In the genomic region with DNA sequence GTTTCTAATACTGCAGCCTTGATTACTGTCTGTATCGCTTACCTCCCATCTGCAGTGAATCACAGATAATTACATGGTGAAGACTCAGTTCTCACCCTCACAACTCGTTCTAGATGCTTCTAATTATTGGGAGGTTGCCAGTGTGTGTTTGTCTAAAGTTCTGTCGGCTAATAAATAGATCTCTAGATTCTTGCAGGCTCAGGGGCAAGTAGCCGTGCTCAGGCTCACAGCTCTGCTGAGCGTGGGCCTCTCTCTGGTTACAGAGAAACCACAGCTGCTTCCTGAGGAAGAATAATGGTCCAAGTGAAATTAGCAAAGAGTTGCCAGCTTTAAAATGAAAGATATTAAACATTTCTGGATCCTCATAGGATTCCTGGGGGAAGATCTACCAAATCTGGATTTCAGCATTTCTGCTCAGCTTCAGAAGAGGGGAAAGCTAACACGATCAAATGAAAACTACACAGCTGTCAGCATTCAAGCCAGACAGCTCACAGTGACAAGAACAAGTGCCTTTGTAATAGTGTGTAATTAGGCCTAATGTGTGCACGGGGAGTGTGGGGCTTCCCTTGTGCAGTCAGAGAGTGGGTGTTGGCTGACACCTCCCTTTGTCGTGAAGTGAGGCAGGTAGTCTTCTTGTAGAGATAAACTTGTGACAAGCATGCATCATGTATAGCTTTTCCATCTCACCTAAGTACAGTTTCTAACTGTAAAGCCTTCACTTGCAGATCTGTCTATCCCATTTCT, we compare ENCODE assay signal across 12 mouse cellular contexts.
DNase-seq lines count a peak whose midpoint lies in the region; ATAC-seq and TF ChIP-seq lines count a peak whose summit lies in the region.
"Had no signal": no experiment of that assay in that cellular context is flagged by ENCODE, and none has a peak within 500 bp of the region (broad histone marks: within the 10 kb centered on the region; RNA-seq: fewer than 3 reads in every experiment).

No protein-coding gene starts in this region.

- 45% methylated on average over 8 of the region's 8 CpGs for WGBS in forebrain, embryonic 14.5 days
- 75% methylated on average over 8 of the region's 8 CpGs for WGBS in forebrain, embryonic 10.5 days

- H3K9me3 ChIP-seq in forebrain, embryonic 14.5 days (replicated peaks; ENCODE audit: control insufficient read depth, low read length), result no peaks in the 10 kb centered on the region
- no peaks in the 10 kb centered on the region for H3K9me3 ChIP-seq in forebrain, embryonic 10.5 days
- H3K9me3 ChIP-seq: embryonic facial prominence, embryonic 12.5 days; neural tube, embryonic 12.5 days had no signal

- peak overlapping the region; percentile 59 for H3K27ac ChIP-seq in forebrain, embryonic 14.5 days (ENCODE audit: low read depth, low read length)
- no peak overlapping the region for H3K27ac ChIP-seq in forebrain, embryonic 10.5 days
- peak overlapping the region; percentile 9 for H3K27ac ChIP-seq in left cerebral cortex, adult 2 months
- H3K27ac ChIP-seq: embryonic facial prominence, embryonic 12.5 days; neural tube, embryonic 12.5 days had no signal

- peaks cover 9% of the 10 kb centered on the region; the same call in 1 of the 2 replicates for H3K4me1 ChIP-seq in forebrain, embryonic 14.5 days (ENCODE audit: control insufficient read depth, insufficient read depth, low read length)
- H3K4me1 ChIP-seq in forebrain, embryonic 10.5 days, result peaks cover 16% of the 10 kb centered on the region
- H3K4me1 ChIP-seq: neural tube, embryonic 12.5 days had no signal

- no peak overlapping the region for H3K9ac ChIP-seq in forebrain, embryonic 14.5 days (ENCODE audit: low read length)
- H3K9ac ChIP-seq: embryonic facial prominence, embryonic 12.5 days; neural tube, embryonic 12.5 days had no signal

- H3K27me3 ChIP-seq in forebrain, embryonic 14.5 days (replicated peaks; ENCODE audit: control insufficient read depth, insufficient read depth, low read length), result no peaks in the 10 kb centered on the region
- H3K27me3 ChIP-seq in forebrain, embryonic 10.5 days (ENCODE audit: poor library complexity, severe bottlenecking), result no peaks in the 10 kb centered on the region
- H3K27me3 ChIP-seq: embryonic facial prominence, embryonic 12.5 days; neural tube, embryonic 12.5 days had no signal

- no peak for DNase-seq in forebrain, embryonic 14.5 days (ENCODE audit: low spot score)
- DNase-seq in forebrain, embryonic 10.5 days (ENCODE audit: extremely low spot score, low spot score), result no peak
- no peak for DNase-seq in left cerebral cortex, adult 2 months (ENCODE audit: extremely low spot score in 1 of 2, low spot score in 2 of 2)
- no peak for DNase-seq in left cerebral cortex, postnatal 14 days (ENCODE audit: low spot score in 2 of 2)
- DNase-seq in Muller cell, postnatal 12 days (ENCODE audit: inconsistent ontology term), result peak; percentile 39
- no peak for DNase-seq in testis, postnatal 14 days (ENCODE audit: low spot score)
- DNase-seq in layer of hippocampus, adult 9-10 months (ENCODE audit: low spot score), result no peak
- DNase-seq: gastrocnemius, postnatal 10 days; lung, postnatal 36 days had no signal

- H3K4me2 ChIP-seq in forebrain, embryonic 14.5 days (ENCODE audit: low read length), result no peak overlapping the region
- H3K4me2 ChIP-seq: embryonic facial prominence, embryonic 12.5 days; neural tube, embryonic 12.5 days had no signal

- no peak overlapping the region for H3K4me3 ChIP-seq in forebrain, embryonic 14.5 days (ENCODE audit: low read depth, low read length)
- no peak overlapping the region for H3K4me3 ChIP-seq in forebrain, embryonic 10.5 days
- H3K4me3 ChIP-seq in left cerebral cortex, adult 2 months, result no peak overlapping the region
- H3K4me3 ChIP-seq: embryonic facial prominence, embryonic 12.5 days; neural tube, embryonic 12.5 days had no signal

- peak; percentile 70 for ATAC-seq in forebrain, embryonic 14.5 days
- peak; percentile 55 for ATAC-seq in megakaryocyte, adult 5-6 weeks (ENCODE audit: poor library complexity, severe bottlenecking)

- TF ChIP-seq CTCF in left cerebral cortex, adult 2 months (IDR thresholded peaks at IDR 0.05), result no peak

- H3K36me3 ChIP-seq in forebrain, embryonic 14.5 days (ENCODE audit: control insufficient read depth, insufficient read depth, low read length), result peaks cover 5% of the 10 kb centered on the region; the same call in 1 of the 2 replicates
- peaks cover 34% of the 10 kb centered on the region for H3K36me3 ChIP-seq in forebrain, embryonic 10.5 days (replicated peaks)
- H3K36me3 ChIP-seq: neural tube, embryonic 12.5 days had no signal

- intact Hi-C loops in left cerebral cortex, adult 2 months (cut with DNase I), result no loop called here
- intact Hi-C loops in left cerebral cortex, postnatal 14 days (cut with DNase I), result no loop called here
